Mouse (Mus musculus) ES-Bruce4 (cell line): ENCODE measurements around the gene Erc2.

Experiments
- CTCF ChIP-seq: IDR thresholded peaks from one replicate; pipeline ENCODE4 v1.8.1; 2011; ENCODE audit warnings: low read depth, low read length
- EP300 ChIP-seq: IDR thresholded peaks from 2 replicates; pipeline ENCODE4 v1.6.1; 2011; ENCODE audit warnings: low read depth, low read length; ENCODE audit not compliant: insufficient read depth
- POLR2A ChIP-seq: IDR thresholded peaks from one replicate; pipeline ENCODE4 v1.8.1; 2011; ENCODE audit warnings: low read length; ENCODE audit not compliant: insufficient read depth

- TF ChIP-seq POLR2A: no peak
- TF ChIP-seq CTCF: no peak
- TF ChIP-seq EP300: no peak
These were observed 259.7 kb downstream of the Erc2 start for GRCm38 (mm10) chr14:27881972-27882371.
